Mouse (Mus musculus): ENCODE data around the gene Rnf212b. TPM values are rescaled to one million over a fixed set of nuclear protein-coding genes. Genes with fewer than 3 reads are reported as not detected.
A peak's percentile ranks its signal among the peaks of the same experiment; 100 is the strongest.

Gene Rnf212b
- total RNA-seq, 2 experiments from 2014 or later, result not detected

GRCm38 (mm10) chr14:54865626-54866025 is 51.7 kb downstream of the Rnf212b start:
- no peak for TF ChIP-seq CTCF (conservative IDR thresholded peaks at IDR 0.05)
- no peak for DNase-seq (ENCODE audit: low spot score in 2 of 2)
- no peak overlapping the region for H3K4me3 ChIP-seq
- no peak overlapping the region for H3K27ac ChIP-seq

GRCm38 (mm10) chr14:54866268-54866667 is 52.3 kb downstream of the Rnf212b start:
- TF ChIP-seq CTCF (conservative IDR thresholded peaks at IDR 0.05), result no peak
- DNase-seq (ENCODE audit: low spot score in 2 of 2), result no peak
- no peak overlapping the region for H3K4me3 ChIP-seq
- no peak overlapping the region for H3K27ac ChIP-seq

- Histone ChIP-seq H3K4me3 (no peak overlapping the region), H3K27ac (no peak overlapping the region)
- TF ChIP-seq CTCF (conservative IDR thresholded peaks at IDR 0.05), result peak; percentile 70
- DNase-seq (ENCODE audit: low spot score in 2 of 2), result no peak
Observed at GRCm38 (mm10) chr14:54866936-54867335, 53.0 kb downstream of the Rnf212b start.

GRCm38 (mm10) chr14:54868026-54868425 is 54.1 kb downstream of the Rnf212b start:
- H3K27ac ChIP-seq, result no peak overlapping the region
- DNase-seq (ENCODE audit: low spot score in 2 of 2), result no peak
- no peak for TF ChIP-seq CTCF (conservative IDR thresholded peaks at IDR 0.05)
- no peak overlapping the region for H3K4me3 ChIP-seq

GRCm38 (mm10) chr14:54870861-54871260 is 56.9 kb downstream of the Rnf212b start, which contains the start of gene Homez:
Gene Homez, minus strand, starts transcription at chr14:54870961.
- Histone ChIP-seq H3K27ac (no peak within 1 kb of the TSS), H3K4me3 (no peak within 1 kb of the TSS)
- no peak for TF ChIP-seq CTCF (conservative IDR thresholded peaks at IDR 0.05)
- no peak for DNase-seq (ENCODE audit: low spot score in 2 of 2)

- H3K27ac ChIP-seq, result no peak overlapping the region
- no peak for DNase-seq (ENCODE audit: low spot score in 2 of 2)
- TF ChIP-seq CTCF (conservative IDR thresholded peaks at IDR 0.05), result no peak
- no peak overlapping the region for H3K4me3 ChIP-seq
Observed at GRCm38 (mm10) chr14:54874165-54874564, 60.2 kb downstream of the Rnf212b start.

GRCm38 (mm10) chr14:54875844-54876538 is 62.0 kb downstream of the Rnf212b start:
- Histone ChIP-seq H3K27ac (peak overlapping the region; percentile 97), H3K4me3 (peak overlapping the region; percentile 94)
- peak; percentile 50 to 51 for DNase-seq (ENCODE audit: low spot score in 2 of 2)
- no peak; the same call in 1 of the 2 replicates for TF ChIP-seq CTCF (conservative IDR thresholded peaks at IDR 0.05)

- DNase-seq (ENCODE audit: low spot score in 2 of 2), result peak; percentile 87 to 89
- TF ChIP-seq CTCF (conservative IDR thresholded peaks at IDR 0.05), result no peak
- peak overlapping the region; percentile 97 for H3K27ac ChIP-seq
- H3K4me3 ChIP-seq, result peak overlapping the region; percentile 94
Observed at GRCm38 (mm10) chr14:54876539-54877047, 62.7 kb downstream of the Rnf212b start.

GRCm38 (mm10) chr14:54877048-54877715 is 63.2 kb downstream of the Rnf212b start, which contains the start of gene Ppp1r3e:
Gene Ppp1r3e, minus strand, starts transcription at chr14:54877550.
- Histone ChIP-seq H3K4me3 (peak within 1 kb of the TSS; percentile 94), H3K27ac (peak within 1 kb of the TSS; percentile 97)
- peak; percentile 47 to 52 for DNase-seq (ENCODE audit: low spot score in 2 of 2)
- TF ChIP-seq CTCF (conservative IDR thresholded peaks at IDR 0.05), result no peak

- H3K27ac ChIP-seq, result peak within 1 kb of the TSS; percentile 90
- DNase-seq (ENCODE audit: low spot score in 2 of 2), result peak; percentile 64 to 73
- no peak for TF ChIP-seq CTCF (conservative IDR thresholded peaks at IDR 0.05)
Observed at GRCm38 (mm10) chr14:54883154-54884021, 69.4 kb downstream of the Rnf212b start, which contains the start of the genes Bcl2l2 and Gm20521. Gene Bcl2l2, plus strand, starts transcription at chr14:54883377. Gene Gm20521, plus strand, starts transcription at chr14:54883441.

GRCm38 (mm10) chr14:54884022-54884712 is 70.2 kb downstream of the Rnf212b start:
- peak overlapping the region; percentile 90; the same call in 1 of the 2 replicates for H3K27ac ChIP-seq
- TF ChIP-seq CTCF (conservative IDR thresholded peaks at IDR 0.05), result no peak
- no peak for DNase-seq (ENCODE audit: low spot score in 2 of 2)
- peak overlapping the region; percentile 64 for H3K4me3 ChIP-seq

More at GRCm38 (mm10) chr14:54883154-54884021, 69.4 kb downstream of the Rnf212b start, which contains the start of the genes Bcl2l2 and Gm20521:
- H3K4me3 ChIP-seq, result peak within 1 kb of the TSS; percentile 64

GRCm38 (mm10) chr14:54885309-54885708 is 71.4 kb downstream of the Rnf212b start:
- no peak overlapping the region for H3K27ac ChIP-seq
- DNase-seq (ENCODE audit: low spot score in 2 of 2), result no peak
- no peak overlapping the region for H3K4me3 ChIP-seq
- TF ChIP-seq CTCF (conservative IDR thresholded peaks at IDR 0.05), result no peak

All from layer of hippocampus, adult 2 months (tissue).